ENCODE assay signal across 9 mouse cellular contexts in the genomic region with DNA sequence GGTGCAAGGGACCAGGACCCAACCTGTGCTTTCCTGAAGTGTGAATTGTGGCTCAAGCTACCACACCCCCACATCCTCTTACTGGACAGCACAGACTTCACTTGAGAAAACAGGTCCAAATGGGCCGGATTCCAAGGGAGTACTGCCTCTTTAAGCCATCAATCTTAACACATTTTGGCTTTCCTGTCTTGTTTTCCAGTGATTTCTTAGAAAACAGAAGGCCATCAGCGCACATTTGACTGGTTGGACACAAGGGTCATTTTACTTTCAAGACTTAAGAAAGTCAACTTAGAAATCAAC.
DNase-seq lines count a peak whose midpoint lies in the region; ATAC-seq and TF ChIP-seq lines count a peak whose summit lies in the region.
"Had no signal": no experiment of that assay in that cellular context is flagged by ENCODE, and none has a peak within 500 bp of the region (broad histone marks: within the 10 kb centered on the region; RNA-seq: fewer than 3 reads in every experiment).

No protein-coding gene starts in this region.

- H3K27me3 ChIP-seq in heart, adult 2 months (ENCODE audit: control insufficient read depth, insufficient read depth, low read length), result no peaks in the 10 kb centered on the region
- no peaks in the 10 kb centered on the region for H3K27me3 ChIP-seq in thymus, adult 2 months (ENCODE audit: control insufficient read depth, insufficient read depth, low read length)
- no peaks in the 10 kb centered on the region for H3K27me3 ChIP-seq in liver, embryonic 16.5 days (ENCODE audit: control insufficient read depth, insufficient read depth, low read depth, low read length)
- no peaks in the 10 kb centered on the region for H3K27me3 ChIP-seq in stomach, postnatal 0 days (ENCODE audit: control insufficient read depth, insufficient read depth, low read length)

- TF ChIP-seq CTCF in heart, adult 2 months (IDR thresholded peaks at IDR 0.05), result no peak
- no peak for TF ChIP-seq CTCF in thymus, adult 2 months (IDR thresholded peaks at IDR 0.05; ENCODE audit: borderline replicate concordance, control insufficient read depth, extremely low read depth, insufficient read depth, low read length, poor library complexity)
- no peak for TF ChIP-seq CTCF in stomach, postnatal 0 days (IDR thresholded peaks at IDR 0.05; ENCODE audit: low read depth)

- no peaks in the 10 kb centered on the region; the same call in 1 of the 2 replicates for H3K79me2 ChIP-seq in heart, adult 2 months (replicated peaks; ENCODE audit: control insufficient read depth, insufficient read depth, low read length)

- TF ChIP-seq EP300 in heart, adult 2 months (IDR thresholded peaks at IDR 0.05; ENCODE audit: insufficient read depth, low read depth, low read length), result no peak
- no peak for TF ChIP-seq EP300 in stomach, postnatal 0 days (optimal IDR thresholded peaks at IDR 0.05)

- no peak overlapping the region for H3K9ac ChIP-seq in heart, adult 2 months (ENCODE audit: low read depth, low read length)
- H3K9ac ChIP-seq in liver, embryonic 16.5 days (ENCODE audit: low read depth, low read length), result no peak overlapping the region
- no peak overlapping the region for H3K9ac ChIP-seq in stomach, postnatal 0 days (ENCODE audit: low read length)

- no peaks in the 10 kb centered on the region for H3K9me3 ChIP-seq in liver, embryonic 16.5 days (replicated peaks; ENCODE audit: control insufficient read depth, low read length)
- no peaks in the 10 kb centered on the region for H3K9me3 ChIP-seq in stomach, postnatal 0 days (ENCODE audit: control insufficient read depth, low read length)

- H3K36me3 ChIP-seq in heart, adult 2 months (ENCODE audit: control insufficient read depth, insufficient read depth, low read length), result peaks cover 5% of the 10 kb centered on the region; the same call in 1 of the 2 replicates
- H3K36me3 ChIP-seq in thymus, adult 2 months (ENCODE audit: control insufficient read depth, insufficient read depth, low read length), result no peaks in the 10 kb centered on the region
- no peaks in the 10 kb centered on the region for H3K36me3 ChIP-seq in liver, embryonic 16.5 days (ENCODE audit: control insufficient read depth, insufficient read depth)
- H3K36me3 ChIP-seq in stomach, postnatal 0 days (ENCODE audit: control insufficient read depth, insufficient read depth, low read length), result no peaks in the 10 kb centered on the region

- no peak overlapping the region for H3K27ac ChIP-seq in heart, adult 2 months
- H3K27ac ChIP-seq in thymus, adult 2 months (ENCODE audit: control insufficient read depth, insufficient read depth, low read length), result peak overlapping the region; percentile 46
- H3K27ac ChIP-seq in liver, embryonic 16.5 days (ENCODE audit: low read length), result peak overlapping the region; percentile 6; the same call in 1 of the 2 replicates
- peak overlapping the region; percentile 18; the same call in 1 of the 2 replicates for H3K27ac ChIP-seq in stomach, postnatal 0 days (replicated peaks)

- H3K4me3 ChIP-seq in heart, adult 2 months, result no peak overlapping the region
- H3K4me3 ChIP-seq in thymus, adult 2 months (ENCODE audit: control insufficient read depth, insufficient read depth, low read length), result peak overlapping the region; percentile 37
- no peak overlapping the region for H3K4me3 ChIP-seq in liver, embryonic 16.5 days (ENCODE audit: low read depth, low read length)
- H3K4me3 ChIP-seq in stomach, postnatal 0 days (ENCODE audit: low read depth, low read length), result no peak overlapping the region

- DNase-seq in heart, adult 11 months, result peak; percentile 93
- no peak for DNase-seq in heart, adult 2 months
- no peak for DNase-seq in thymus, adult 2 months
- DNase-seq in thymus, postnatal 36 days, result no peak
- DNase-seq in stomach, postnatal 0 days (ENCODE audit: low spot score), result peak; percentile 19
- DNase-seq in embryo, embryonic 10.5 days (ENCODE audit: low spot score), result no peak
- no peak for DNase-seq in urinary bladder, postnatal 25 days (ENCODE audit: low spot score)

- WGBS in heart, adult 2 months, result 35% methylated on average over 2 of the region's 2 CpGs
- 30% methylated on average over 2 of the region's 2 CpGs for WGBS in thymus, adult 2 months
- WGBS in liver, embryonic 16.5 days (ENCODE audit: insufficient replicate concordance), result 8% methylated on average over 2 of the region's 2 CpGs
- WGBS in stomach, postnatal 0 days, result 35% methylated on average over 2 of the region's 2 CpGs

- no peak for TF ChIP-seq POLR2A in heart, adult 2 months (IDR thresholded peaks at IDR 0.05; ENCODE audit: insufficient read depth, low read depth, low read length)
- TF ChIP-seq POLR2A in thymus, adult 2 months (IDR thresholded peaks at IDR 0.05; ENCODE audit: control insufficient read depth, extremely low read depth, insufficient read depth, low read length, poor library complexity), result no peak

- intact Hi-C loops in heart, adult 2 months (cut with DNase I), result no loop called here

- H3K4me1 ChIP-seq in heart, adult 2 months (ENCODE audit: control insufficient read depth, insufficient read depth, low read length), result peaks cover 12% of the 10 kb centered on the region
- peaks cover 38% of the 10 kb centered on the region for H3K4me1 ChIP-seq in thymus, adult 2 months (replicated peaks; ENCODE audit: control insufficient read depth, insufficient read depth, low read length)
- H3K4me1 ChIP-seq in liver, embryonic 16.5 days (ENCODE audit: control insufficient read depth, low read depth, low read length), result peaks cover 8% of the 10 kb centered on the region; the same call in 1 of the 2 replicates
- peaks cover 15% of the 10 kb centered on the region for H3K4me1 ChIP-seq in stomach, postnatal 0 days (replicated peaks; ENCODE audit: control insufficient read depth, insufficient read depth)

- no peak overlapping the region; the same call in 1 of the 2 replicates for H3K4me2 ChIP-seq in liver, embryonic 16.5 days (ENCODE audit: low read depth, low read length)
- peak overlapping the region; percentile 21 for H3K4me2 ChIP-seq in stomach, postnatal 0 days (replicated peaks; ENCODE audit: low read depth)
- H3K4me2 ChIP-seq: midbrain, embryonic 11.5 days had no signal

- no peak for ATAC-seq in liver, embryonic 16.5 days (ENCODE audit: low read depth)
- no peak for ATAC-seq in stomach, postnatal 0 days (ENCODE audit: low FRiP score, low TSS enrichment)

Comparison
In these comparisons a context has a peak if more than half of its experiments do, and no peak if none do; other contexts are left out.
1. DNase-seq: peak in heart, adult 11 months (single experiment) and stomach, postnatal 0 days (single experiment); none in heart, adult 2 months (0 of 2), thymus, adult 2 months (single experiment), thymus, postnatal 36 days (0 of 2), embryo, embryonic 10.5 days (single experiment) and urinary bladder, postnatal 25 days (single experiment).